Mouse (Mus musculus) olfactory bulb, adult 2 months (tissue): ENCODE data around the gene Bloc1s1.

Experiments used
- CTCF ChIP-seq: fragments of 200-500 bp; IDR thresholded peaks from 2 replicates; pipeline ENCODE4 v1.5.1; 2012; ENCODE audit warnings: low read depth, mild to moderate bottlenecking, low read length, moderate library complexity; ENCODE audit not compliant: insufficient read depth
- POLR2A ChIP-seq: fragments of 200-500 bp; IDR thresholded peaks from 2 replicates; pipeline ENCODE4 v1.6.1; 2012; ENCODE audit warnings: mild to moderate bottlenecking, low read depth, low read length, moderate library complexity; ENCODE audit not compliant: insufficient read depth

GRCm38 (mm10) chr10:128931441-128931840 is 7.6 kb upstream of the Bloc1s1 start:
- TF ChIP-seq POLR2A (no peak), CTCF (no peak)
